Mouse (Mus musculus): Measurements from ENCODE around the gene Ngef. TPM values are rescaled to one million over a fixed set of nuclear protein-coding genes. Genes with fewer than 3 reads are reported as not detected.
A peak's percentile ranks its signal among the peaks of the same experiment; 100 is the strongest.

Gene Ngef
- polyA plus RNA-seq, 1 experiment from 2014 or later, result 20.0 TPM

- Histone ChIP-seq H3K27ac (ENCODE audit: low read length) (no peak overlapping the region), H3K27me3 (replicated peaks; ENCODE audit: control insufficient read depth, insufficient read depth, low read length) (no peaks in the 10 kb centered on the region), H3K9ac (ENCODE audit: low read depth, low read length) (no peak overlapping the region), H3K36me3 (ENCODE audit: control insufficient read depth, insufficient read depth, low read length) (no peaks in the 10 kb centered on the region), H3K4me3 (ENCODE audit: low read length) (no peak overlapping the region), H3K4me2 (ENCODE audit: low read depth, low read length) (no peak overlapping the region), H3K9me3 (ENCODE audit: control insufficient read depth, low read length) (no peaks in the 10 kb centered on the region), H3K4me1 (ENCODE audit: control insufficient read depth, insufficient read depth, low read length) (no peaks in the 10 kb centered on the region)
- ATAC-seq, result no peak
- 87% methylated on average over 3 of the region's 3 CpGs for WGBS
Measured at GRCm38 (mm10) chr1:87534118-87534517, 39.6 kb downstream of the Ngef start.

GRCm38 (mm10) chr1:87532346-87532745, 41.3 kb downstream of the Ngef start:
- no peak for ATAC-seq
- Histone ChIP-seq H3K27me3 (replicated peaks; ENCODE audit: control insufficient read depth, insufficient read depth, low read length) (no peaks in the 10 kb centered on the region), H3K36me3 (ENCODE audit: control insufficient read depth, insufficient read depth, low read length) (no peaks in the 10 kb centered on the region), H3K9ac (ENCODE audit: low read depth, low read length) (no peak overlapping the region), H3K4me2 (ENCODE audit: low read depth, low read length) (no peak overlapping the region), H3K9me3 (ENCODE audit: control insufficient read depth, low read length) (no peaks in the 10 kb centered on the region), H3K4me1 (ENCODE audit: control insufficient read depth, insufficient read depth, low read length) (no peaks in the 10 kb centered on the region), H3K4me3 (ENCODE audit: low read length) (no peak overlapping the region), H3K27ac (ENCODE audit: low read length) (no peak overlapping the region)
- WGBS, result 69% methylated on average over 4 of the region's 4 CpGs

GRCm38 (mm10) chr1:87527191-87527590, 46.5 kb downstream of the Ngef start:
- Histone ChIP-seq H3K27ac (ENCODE audit: low read length) (no peak overlapping the region), H3K4me3 (ENCODE audit: low read length) (no peak overlapping the region), H3K36me3 (ENCODE audit: control insufficient read depth, insufficient read depth, low read length) (no peaks in the 10 kb centered on the region), H3K27me3 (replicated peaks; ENCODE audit: control insufficient read depth, insufficient read depth, low read length) (no peaks in the 10 kb centered on the region), H3K9me3 (ENCODE audit: control insufficient read depth, low read length) (no peaks in the 10 kb centered on the region), H3K4me1 (ENCODE audit: control insufficient read depth, insufficient read depth, low read length) (no peaks in the 10 kb centered on the region), H3K9ac (ENCODE audit: low read depth, low read length) (no peak overlapping the region), H3K4me2 (ENCODE audit: low read depth, low read length) (no peak overlapping the region)
- no peak for ATAC-seq
- 88% methylated on average over 9 of the region's 9 CpGs for WGBS

- Histone ChIP-seq H3K27ac (ENCODE audit: low read length) (no peak overlapping the region), H3K4me3 (ENCODE audit: low read length) (no peak overlapping the region), H3K9ac (ENCODE audit: low read depth, low read length) (no peak overlapping the region), H3K36me3 (ENCODE audit: control insufficient read depth, insufficient read depth, low read length) (no peaks in the 10 kb centered on the region), H3K27me3 (replicated peaks; ENCODE audit: control insufficient read depth, insufficient read depth, low read length) (no peaks in the 10 kb centered on the region), H3K4me1 (ENCODE audit: control insufficient read depth, insufficient read depth, low read length) (no peaks in the 10 kb centered on the region), H3K9me3 (ENCODE audit: control insufficient read depth, low read length) (no peaks in the 10 kb centered on the region), H3K4me2 (ENCODE audit: low read depth, low read length) (no peak overlapping the region)
- WGBS, result 89% methylated on average over 7 of the region's 7 CpGs
- no peak for ATAC-seq
Measured at GRCm38 (mm10) chr1:87525041-87525440, 48.6 kb downstream of the Ngef start.

GRCm38 (mm10) chr1:87521523-87521922, 52.1 kb downstream of the Ngef start:
- no peak overlapping the region for H3K4me3 ChIP-seq (ENCODE audit: low read length)
- 50% methylated on average over 1 of the region's 1 CpGs for WGBS
- no peak overlapping the region for H3K27ac ChIP-seq (ENCODE audit: low read length)
- no peak overlapping the region for H3K4me2 ChIP-seq (ENCODE audit: low read depth, low read length)
- no peaks in the 10 kb centered on the region for H3K27me3 ChIP-seq (replicated peaks; ENCODE audit: control insufficient read depth, insufficient read depth, low read length)
- no peaks in the 10 kb centered on the region for H3K4me1 ChIP-seq (ENCODE audit: control insufficient read depth, insufficient read depth, low read length)
- H3K9ac ChIP-seq (ENCODE audit: low read depth, low read length), result no peak overlapping the region
- no peaks in the 10 kb centered on the region for H3K36me3 ChIP-seq (ENCODE audit: control insufficient read depth, insufficient read depth, low read length)
- ATAC-seq, result no peak
- no peaks in the 10 kb centered on the region for H3K9me3 ChIP-seq (ENCODE audit: control insufficient read depth, low read length)

- Histone ChIP-seq H3K27me3 (replicated peaks; ENCODE audit: control insufficient read depth, insufficient read depth, low read length) (no peaks in the 10 kb centered on the region), H3K4me2 (ENCODE audit: low read depth, low read length) (no peak overlapping the region), H3K9ac (ENCODE audit: low read depth, low read length) (no peak overlapping the region), H3K27ac (ENCODE audit: low read length) (no peak overlapping the region), H3K4me3 (ENCODE audit: low read length) (no peak overlapping the region), H3K4me1 (ENCODE audit: control insufficient read depth, insufficient read depth, low read length) (no peaks in the 10 kb centered on the region), H3K9me3 (ENCODE audit: control insufficient read depth, low read length) (no peaks in the 10 kb centered on the region), H3K36me3 (ENCODE audit: control insufficient read depth, insufficient read depth, low read length) (no peaks in the 10 kb centered on the region)
- ATAC-seq, result no peak
Measured at GRCm38 (mm10) chr1:87520467-87520866, 53.2 kb downstream of the Ngef start.

GRCm38 (mm10) chr1:87510845-87511244, 62.8 kb downstream of the Ngef start:
- H3K4me1 ChIP-seq (ENCODE audit: control insufficient read depth, insufficient read depth, low read length), result peaks cover 9% of the 10 kb centered on the region
- no peak for ATAC-seq
- 0 out of 2 replicates have a peak, but pooled peaks cover 4% of the 10 kb centered on the region for H3K9me3 ChIP-seq (ENCODE audit: control insufficient read depth, low read length)
- no peak overlapping the region for H3K4me2 ChIP-seq (ENCODE audit: low read depth, low read length)
- peaks cover 16% of the 10 kb centered on the region for H3K27me3 ChIP-seq (replicated peaks; ENCODE audit: control insufficient read depth, insufficient read depth, low read length)
- H3K9ac ChIP-seq (ENCODE audit: low read depth, low read length), result no peak overlapping the region
- WGBS, result 20% methylated on average over 5 of the region's 5 CpGs
- H3K36me3 ChIP-seq (ENCODE audit: control insufficient read depth, insufficient read depth, low read length), result no peaks in the 10 kb centered on the region
- H3K4me3 ChIP-seq (ENCODE audit: low read length), result no peak overlapping the region
- H3K27ac ChIP-seq (ENCODE audit: low read length), result no peak overlapping the region

GRCm38 (mm10) chr1:87510166-87510691, 63.4 kb downstream of the Ngef start:
- Histone ChIP-seq H3K9me3 (ENCODE audit: control insufficient read depth, low read length) (0 out of 2 replicates have a peak, but pooled peaks cover 4% of the 10 kb centered on the region), H3K27ac (ENCODE audit: low read length) (no peak overlapping the region), H3K4me2 (ENCODE audit: low read depth, low read length) (peak overlapping the region; percentile 100), H3K27me3 (replicated peaks; ENCODE audit: control insufficient read depth, insufficient read depth, low read length) (peaks cover 16% of the 10 kb centered on the region), H3K9ac (ENCODE audit: low read depth, low read length) (peak overlapping the region; percentile 74), H3K4me1 (ENCODE audit: control insufficient read depth, insufficient read depth, low read length) (peaks cover 9% of the 10 kb centered on the region), H3K4me3 (ENCODE audit: low read length) (peak overlapping the region; percentile 75), H3K36me3 (ENCODE audit: control insufficient read depth, insufficient read depth, low read length) (no peaks in the 10 kb centered on the region)
- under 1% methylated on average over 38 of the region's 61 CpGs for WGBS
- peak; percentile 87 for ATAC-seq

GRCm38 (mm10) chr1:87509561-87510165, 64.0 kb downstream of the Ngef start, which contains the start of gene Neu2:
Neu2 (plus strand) TSS chr1:87509889.
- H3K36me3 ChIP-seq (ENCODE audit: control insufficient read depth, insufficient read depth, low read length), result no peaks in the 10 kb centered on the region
- H3K9ac ChIP-seq (ENCODE audit: low read depth, low read length), result peak within 1 kb of the TSS; percentile 74
- H3K27me3 ChIP-seq (replicated peaks; ENCODE audit: control insufficient read depth, insufficient read depth, low read length), result peaks cover 16% of the 10 kb centered on the region
- 0 out of 2 replicates have a peak, but pooled peaks cover 4% of the 10 kb centered on the region for H3K9me3 ChIP-seq (ENCODE audit: control insufficient read depth, low read length)
- no peak within 1 kb of the TSS for H3K27ac ChIP-seq (ENCODE audit: low read length)
- H3K4me1 ChIP-seq (ENCODE audit: control insufficient read depth, insufficient read depth, low read length), result peaks cover 9% of the 10 kb centered on the region
- ATAC-seq, result peak; percentile 37
- peak within 1 kb of the TSS; percentile 100 for H3K4me2 ChIP-seq (ENCODE audit: low read depth, low read length)
- WGBS, result 3% methylated on average over 56 of the region's 56 CpGs
- H3K4me3 ChIP-seq (ENCODE audit: low read length), result peak within 1 kb of the TSS; percentile 75
